Mouse (Mus musculus): ENCODE measurements around the gene Pcnp. TPM values are rescaled to one million over a fixed set of nuclear protein-coding genes. Genes with fewer than 3 reads are reported as not detected.
"Not testable (repeated sequence)": the region's sequence is repeated elsewhere in the genome, so short reads cannot be mapped to it uniquely, and the experiment has no call there.

Pcnp gene
- polyA plus RNA-seq, 1 experiment from 2014 or later, result 144 TPM

DNA sequence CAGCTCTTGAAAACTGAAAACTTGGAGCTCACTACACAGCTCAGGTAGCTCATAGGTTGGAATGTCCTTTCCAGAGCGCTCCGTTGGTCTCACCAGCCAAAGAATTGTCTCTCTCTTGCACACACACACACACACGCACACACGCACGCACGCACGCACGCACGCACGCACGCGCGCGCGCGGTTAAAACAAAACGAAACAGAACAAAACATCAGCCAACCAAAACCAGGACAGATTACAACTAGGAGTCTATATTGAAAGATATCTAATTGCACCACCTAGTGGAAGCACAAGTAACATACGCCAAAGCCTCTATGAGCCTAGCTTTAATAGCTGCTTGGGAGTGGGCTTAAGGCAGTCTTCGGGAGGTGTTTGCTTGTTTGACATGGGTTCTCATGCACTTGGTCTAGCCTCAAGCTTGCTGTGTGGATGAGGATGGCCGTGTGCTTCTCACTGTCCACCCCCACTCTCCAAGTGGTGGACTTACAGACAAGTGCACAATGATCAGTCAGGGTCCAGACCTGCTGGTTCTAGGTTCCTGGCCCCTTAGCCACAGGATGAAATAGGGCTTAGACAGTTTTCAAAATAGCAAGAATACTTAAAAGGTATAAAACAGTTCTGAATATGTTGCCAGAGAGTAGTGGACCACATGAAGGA lies 34.9 kb upstream of the Pcnp start:
- Histone ChIP-seq H3K4me3 (peak overlapping the region; percentile 54), H3K27ac (replicated peaks) (no peak overlapping the region), H3K4me1 (0 out of 2 replicates have a peak, but pooled peaks cover 2% of the 10 kb centered on the region), H3K4me2 (peak overlapping the region; percentile 74), H3K36me3 (no peaks in the 10 kb centered on the region), H3K27me3 (replicated peaks) (peaks cover 10% of the 10 kb centered on the region; the same call in 1 of the 2 replicates), H3K9ac (peak overlapping the region; percentile 81), H3K9me3 (no peaks in the 10 kb centered on the region)
- 5% methylated on average over 20 of the region's 20 CpGs for WGBS
- peak; percentile 54; the same call in 1 of the 2 replicates for ATAC-seq (ENCODE audit: extremely low read depth, insufficient number of reproducible peaks, low FRiP score, low TSS enrichment)

DNA sequence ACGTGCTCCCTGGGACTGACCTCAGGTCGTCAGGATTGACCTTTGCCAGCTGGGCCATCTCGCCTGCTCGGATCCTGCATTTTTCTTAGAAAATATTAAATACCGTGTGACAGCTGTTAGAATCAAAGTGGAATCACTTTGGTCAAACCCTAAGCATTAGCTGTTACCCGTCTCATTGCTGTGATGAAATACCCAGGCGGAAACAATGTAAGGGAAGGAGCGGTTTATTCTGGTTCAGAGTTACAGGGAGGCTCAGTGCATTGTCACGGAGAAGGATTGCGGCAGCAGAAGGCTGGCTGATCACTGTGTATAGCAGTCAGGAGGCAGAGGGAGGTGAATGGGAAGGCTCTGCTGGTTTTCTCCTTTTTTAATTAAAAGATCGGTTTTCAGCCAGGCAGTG lies 33.4 kb upstream of the Pcnp start:
- no peak overlapping the region for H3K4me3 ChIP-seq
- no peak for ATAC-seq (ENCODE audit: extremely low read depth, insufficient number of reproducible peaks, low FRiP score, low TSS enrichment)
- WGBS, result 72% methylated on average over 11 of the region's 11 CpGs

DNA sequence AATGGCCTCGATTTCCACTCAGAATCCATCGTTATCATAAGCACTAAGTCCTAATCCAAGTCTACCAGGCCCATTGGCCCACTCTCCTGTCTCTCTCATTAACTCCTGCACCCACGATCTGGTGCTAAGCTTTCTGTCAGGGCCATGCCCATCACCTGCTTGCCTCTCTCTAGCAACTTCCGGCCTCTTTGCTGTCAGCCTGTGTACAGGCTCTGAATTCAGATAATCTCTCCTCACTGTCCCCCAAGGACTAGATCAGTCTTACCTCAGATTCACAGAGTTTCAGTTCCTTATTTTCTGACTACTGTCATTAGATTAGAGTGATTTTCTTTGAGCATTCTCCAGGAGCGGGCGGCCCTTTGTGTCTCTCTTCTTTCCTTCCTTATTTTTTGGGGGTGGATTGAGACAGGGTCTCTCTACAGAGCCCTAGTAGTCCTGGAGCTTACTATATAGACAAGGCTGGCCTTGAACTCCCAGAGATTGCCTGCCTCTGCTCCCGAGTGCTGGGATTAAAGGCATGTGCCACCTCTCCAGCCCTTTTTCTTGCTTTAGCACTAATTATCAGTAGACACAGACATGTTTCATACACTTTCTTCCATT lies 32.6 kb upstream of the Pcnp start:
- Histone ChIP-seq H3K27me3 (replicated peaks) (peaks cover 3% of the 10 kb centered on the region; the same call in 1 of the 2 replicates), H3K9ac (no peak overlapping the region), H3K4me1 (0 out of 2 replicates have a peak, but pooled peaks cover 2% of the 10 kb centered on the region), H3K36me3 (no peaks in the 10 kb centered on the region), H3K4me3 (no peak overlapping the region), H3K9me3 (no peaks in the 10 kb centered on the region), H3K27ac (replicated peaks) (no peak overlapping the region), H3K4me2 (no peak overlapping the region)
- no peak for ATAC-seq (ENCODE audit: extremely low read depth, insufficient number of reproducible peaks, low FRiP score, low TSS enrichment)
- WGBS, result 69% methylated on average over 7 of the region's 7 CpGs

More for the DNA sequence above, 33.4 kb upstream of the Pcnp start:
- no peaks in the 10 kb centered on the region for H3K9me3 ChIP-seq
- no peak overlapping the region for H3K27ac ChIP-seq (replicated peaks)
- no peak overlapping the region for H3K9ac ChIP-seq
- no peaks in the 10 kb centered on the region for H3K36me3 ChIP-seq
- no peak overlapping the region for H3K4me2 ChIP-seq
- H3K4me1 ChIP-seq, result 0 out of 2 replicates have a peak, but pooled peaks cover 2% of the 10 kb centered on the region
- peaks cover 7% of the 10 kb centered on the region; the same call in 1 of the 2 replicates for H3K27me3 ChIP-seq (replicated peaks)

DNA sequence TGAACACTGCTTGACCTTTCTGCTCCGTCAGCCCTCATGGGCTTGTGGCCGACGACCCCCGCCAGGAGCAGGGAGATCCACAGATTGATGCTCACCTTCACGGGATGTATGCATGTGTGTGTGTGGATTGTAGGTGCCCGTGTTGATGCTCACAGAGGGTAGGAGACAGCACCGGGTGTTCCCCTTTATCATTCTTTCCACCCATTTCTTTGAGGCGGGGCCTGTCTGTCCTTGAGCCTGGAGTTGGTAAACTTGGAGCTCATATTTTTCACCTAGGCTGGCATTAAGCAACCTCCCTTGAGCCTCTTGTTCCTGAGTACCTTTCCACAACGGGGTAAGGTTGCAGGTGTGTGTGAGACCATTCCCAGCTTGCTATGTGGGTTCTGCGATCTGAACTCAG lies 28.6 kb upstream of the Pcnp start:
- H3K4me2 ChIP-seq, result no peak overlapping the region
- ATAC-seq (ENCODE audit: extremely low read depth, insufficient number of reproducible peaks, low FRiP score, low TSS enrichment), result no peak
- no peaks in the 10 kb centered on the region for H3K4me1 ChIP-seq
- 75% methylated on average over 10 of the region's 10 CpGs for WGBS
- H3K4me3 ChIP-seq, result no peak overlapping the region
- no peak overlapping the region for H3K9ac ChIP-seq
- no peaks in the 10 kb centered on the region for H3K9me3 ChIP-seq
- H3K36me3 ChIP-seq, result no peaks in the 10 kb centered on the region
- H3K27ac ChIP-seq (replicated peaks), result no peak overlapping the region
- no peaks in the 10 kb centered on the region for H3K27me3 ChIP-seq (replicated peaks)

DNA sequence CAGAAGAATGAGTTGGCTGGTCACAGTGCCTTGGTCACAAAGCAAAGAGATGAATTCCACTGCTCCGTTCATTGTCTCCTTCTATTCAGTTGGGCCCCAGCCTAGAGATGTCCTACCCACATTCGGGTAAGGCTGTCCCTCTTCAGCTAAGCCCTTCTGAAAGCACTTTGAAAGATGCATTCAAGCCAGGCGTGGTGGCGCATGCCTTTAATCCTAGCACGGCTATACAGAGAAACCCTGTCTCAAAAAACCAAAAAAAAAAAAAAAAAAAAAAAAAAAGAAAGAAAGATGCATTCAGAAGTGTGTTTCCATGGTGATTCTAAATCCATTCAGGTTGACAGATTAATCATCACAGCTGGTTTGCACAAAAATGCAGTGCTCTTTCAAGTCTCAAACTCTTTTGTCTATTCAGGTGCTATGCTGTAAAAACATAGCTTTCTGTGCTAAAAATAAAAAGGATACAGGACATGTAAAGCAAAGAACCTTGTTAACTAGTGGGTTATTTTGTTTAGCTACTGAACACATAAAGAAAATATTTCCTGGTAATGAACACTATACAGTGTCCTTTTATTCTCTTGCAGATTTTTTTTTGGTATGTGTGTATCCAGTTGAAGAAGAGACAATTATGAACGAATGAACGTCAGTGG lies 27.5 kb upstream of the Pcnp start:
- Histone ChIP-seq H3K4me3 (no peak overlapping the region), H3K36me3 (no peaks in the 10 kb centered on the region), H3K9ac (no peak overlapping the region), H3K4me2 (no peak overlapping the region), H3K27ac (replicated peaks) (no peak overlapping the region), H3K27me3 (replicated peaks) (no peaks in the 10 kb centered on the region), H3K9me3 (no peaks in the 10 kb centered on the region), H3K4me1 (no peaks in the 10 kb centered on the region)
- no peak for ATAC-seq (ENCODE audit: extremely low read depth, insufficient number of reproducible peaks, low FRiP score, low TSS enrichment)
- WGBS, result 71% methylated on average over 7 of the region's 7 CpGs

DNA sequence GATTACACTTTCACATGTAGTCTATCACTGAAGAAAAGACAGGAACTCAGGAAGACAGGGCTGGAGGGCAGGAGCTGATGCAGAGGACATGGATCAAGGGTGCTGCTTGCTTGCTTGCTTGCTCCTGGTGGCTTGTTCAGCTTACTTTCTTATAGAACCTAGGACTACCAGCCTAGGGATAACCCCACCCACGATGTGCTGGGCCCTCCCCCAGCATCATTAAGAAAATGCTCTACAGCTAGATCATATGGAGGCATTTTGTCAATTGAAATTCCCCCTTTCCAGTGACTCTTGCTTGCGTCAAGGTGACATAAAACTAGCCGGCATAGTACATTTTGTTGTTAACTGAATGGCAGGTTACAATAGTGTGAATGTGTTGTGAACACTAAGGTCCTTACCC lies 26.4 kb upstream of the Pcnp start:
- ATAC-seq (ENCODE audit: extremely low read depth, insufficient number of reproducible peaks, low FRiP score, low TSS enrichment), result no peak
- Histone ChIP-seq H3K4me3 (no peak overlapping the region), H3K36me3 (no peaks in the 10 kb centered on the region), H3K27me3 (replicated peaks) (no peaks in the 10 kb centered on the region), H3K9ac (no peak overlapping the region), H3K4me2 (no peak overlapping the region), H3K9me3 (no peaks in the 10 kb centered on the region), H3K27ac (replicated peaks) (no peak overlapping the region), H3K4me1 (no peaks in the 10 kb centered on the region)
- WGBS, result 71% methylated on average over 3 of the region's 3 CpGs

DNA sequence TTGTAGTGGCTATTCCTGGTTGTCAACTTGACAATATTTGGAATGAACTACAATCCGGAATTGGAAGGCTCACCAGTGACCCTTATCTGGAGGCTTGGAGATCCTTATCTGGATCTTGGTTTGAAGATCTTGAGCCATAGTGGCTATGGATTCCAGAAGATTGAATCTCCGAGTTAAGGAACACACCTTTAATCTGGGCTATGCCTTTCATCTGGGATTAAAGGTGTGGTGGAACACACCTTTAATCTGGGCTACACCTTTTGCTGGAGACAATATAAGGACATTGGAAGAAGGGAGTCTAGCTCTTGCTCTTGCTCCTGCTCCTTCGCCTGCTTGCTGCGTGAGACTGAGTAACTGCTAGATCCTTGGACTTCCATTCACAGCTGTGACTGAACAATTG lies 18.5 kb upstream of the Pcnp start, which contains the start of gene Senp7:
Senp7 (plus strand) TSS at position 301 of the 400 bp plus-strand sequence.
- ATAC-seq (ENCODE audit: extremely low read depth, insufficient number of reproducible peaks, low FRiP score, low TSS enrichment), result not testable (repeated sequence)

DNA sequence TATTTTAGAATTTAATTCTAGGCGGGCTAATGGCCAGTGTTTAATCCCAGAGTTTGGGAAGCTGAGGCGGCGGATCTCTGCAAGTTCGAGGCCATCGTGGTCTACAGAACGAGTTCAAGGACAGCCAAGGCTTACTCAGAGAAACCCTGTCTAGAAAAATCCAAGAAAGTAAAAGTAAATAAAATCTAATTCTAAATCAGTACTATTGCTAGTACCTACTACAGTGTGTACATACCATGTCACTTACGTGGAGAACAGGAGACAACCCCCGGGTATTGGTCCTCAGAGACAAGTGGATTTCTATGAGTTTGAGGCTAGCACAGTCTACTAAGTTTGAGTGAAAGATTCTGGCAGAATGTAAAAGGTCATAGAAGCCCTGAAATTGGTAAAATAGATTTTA lies 8.6 kb upstream of the Pcnp start:
- 25% methylated on average over 8 of the region's 8 CpGs for WGBS
- Histone ChIP-seq H3K4me2 (peak overlapping the region; percentile 69), H3K27ac (replicated peaks) (peak overlapping the region; percentile 92)

More for the DNA sequence above, 18.5 kb upstream of the Pcnp start, which contains the start of gene Senp7:
- WGBS, result no CpG with 5 or more reads among the region's 4 CpGs
- not testable (repeated sequence) for H3K27ac ChIP-seq (replicated peaks); H3K36me3 ChIP-seq; H3K27me3 ChIP-seq (replicated peaks); H3K9me3 ChIP-seq; H3K9ac ChIP-seq; H3K4me3 ChIP-seq; H3K4me2 ChIP-seq; H3K4me1 ChIP-seq

DNA sequence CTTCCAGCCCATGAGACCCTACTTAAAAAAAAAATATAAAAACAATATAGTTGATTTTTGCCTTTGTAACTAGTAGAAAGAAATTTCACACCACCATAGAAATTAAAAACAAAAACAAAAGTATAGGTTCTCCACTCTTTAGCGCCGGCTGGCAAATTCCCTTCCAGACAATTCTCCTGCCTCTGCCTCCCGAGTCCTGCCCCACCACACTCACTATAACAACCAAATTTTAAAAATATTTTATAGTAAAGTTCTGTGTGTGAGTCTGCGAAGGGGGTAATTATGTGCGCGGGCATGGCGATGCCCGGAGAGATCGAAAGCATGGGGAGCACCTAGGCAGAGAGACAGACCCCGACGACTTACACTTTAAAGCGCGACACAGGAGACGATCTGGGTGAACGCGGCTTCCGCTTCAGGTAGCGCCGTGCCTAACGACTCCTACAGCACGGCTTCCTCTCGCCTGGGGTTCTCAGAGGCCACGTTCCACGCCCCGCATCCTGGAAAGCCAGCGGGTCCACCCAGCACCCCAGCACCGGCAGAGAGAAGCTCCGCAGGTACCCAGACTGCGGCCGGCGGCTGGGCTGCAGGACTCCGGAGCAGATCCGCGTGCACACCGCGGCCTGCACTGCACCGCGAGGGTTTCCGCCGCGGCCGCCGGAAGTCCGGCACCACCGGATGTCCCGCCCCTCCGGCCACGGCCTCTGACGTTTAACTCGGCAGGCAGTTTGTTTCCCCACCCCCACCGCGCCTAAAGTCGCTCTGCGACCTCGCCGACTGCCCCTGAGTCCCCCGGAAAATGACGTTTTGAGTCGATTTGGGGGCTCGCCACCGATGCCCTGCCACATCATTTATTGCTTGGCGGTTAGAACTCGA lies 7.8 kb upstream of the Pcnp start, which contains the start of gene Trmt10c:
Trmt10c (minus strand) TSS at position 682 of the 873 bp plus-strand sequence.
- no peaks in the 10 kb centered on the region for H3K27me3 ChIP-seq (replicated peaks)
- peak within 1 kb of the TSS; percentile 96 for H3K9ac ChIP-seq
- ATAC-seq (ENCODE audit: extremely low read depth, insufficient number of reproducible peaks, low FRiP score, low TSS enrichment), result peak; percentile 99
- H3K4me2 ChIP-seq, result peak within 1 kb of the TSS; percentile 69
- peak within 1 kb of the TSS; percentile 92 for H3K4me3 ChIP-seq
- H3K4me1 ChIP-seq, result peaks cover 16% of the 10 kb centered on the region
- peak within 1 kb of the TSS; percentile 92 for H3K27ac ChIP-seq (replicated peaks)
- under 1% methylated on average over 63 of the region's 63 CpGs for WGBS
- H3K36me3 ChIP-seq, result peaks cover 34% of the 10 kb centered on the region
- no peaks in the 10 kb centered on the region for H3K9me3 ChIP-seq

More for the DNA sequence above, 8.6 kb upstream of the Pcnp start:
- no peak for ATAC-seq (ENCODE audit: extremely low read depth, insufficient number of reproducible peaks, low FRiP score, low TSS enrichment)
- Histone ChIP-seq H3K9me3 (no peaks in the 10 kb centered on the region), H3K36me3 (peaks cover 27% of the 10 kb centered on the region), H3K4me3 (peak overlapping the region; percentile 92), H3K9ac (peak overlapping the region; percentile 96), H3K27me3 (replicated peaks) (no peaks in the 10 kb centered on the region), H3K4me1 (peaks cover 16% of the 10 kb centered on the region)

DNA sequence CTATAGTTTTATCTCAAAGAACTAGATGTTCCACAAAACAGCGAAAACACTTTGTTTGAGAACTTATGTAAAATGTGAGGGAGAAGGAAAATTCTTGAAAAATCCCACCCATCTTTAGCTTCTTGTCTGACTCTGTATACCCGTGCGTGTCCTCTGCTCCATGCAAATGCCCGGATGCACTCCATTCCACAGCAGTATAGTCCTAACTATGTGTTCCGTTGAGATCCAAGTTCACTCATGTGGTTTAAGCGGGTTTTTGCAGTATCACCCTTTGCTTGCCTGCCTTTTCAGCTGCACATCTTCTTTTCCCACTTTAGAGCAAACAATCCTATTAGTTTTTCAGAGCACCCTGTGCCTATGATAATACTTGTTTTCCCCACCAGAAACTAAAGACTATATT lies 7.0 kb upstream of the Pcnp start:
- no peaks in the 10 kb centered on the region for H3K27me3 ChIP-seq (replicated peaks)
- no peak overlapping the region for H3K27ac ChIP-seq (replicated peaks)
- H3K4me1 ChIP-seq, result peaks cover 16% of the 10 kb centered on the region
- H3K9ac ChIP-seq, result peak overlapping the region; percentile 96
- no peak for ATAC-seq (ENCODE audit: extremely low read depth, insufficient number of reproducible peaks, low FRiP score, low TSS enrichment)
- peak overlapping the region; percentile 69 for H3K4me2 ChIP-seq
- H3K4me3 ChIP-seq, result peak overlapping the region; percentile 92
- peaks cover 39% of the 10 kb centered on the region for H3K36me3 ChIP-seq
- no peaks in the 10 kb centered on the region for H3K9me3 ChIP-seq
- 50% methylated on average over 6 of the region's 6 CpGs for WGBS

DNA sequence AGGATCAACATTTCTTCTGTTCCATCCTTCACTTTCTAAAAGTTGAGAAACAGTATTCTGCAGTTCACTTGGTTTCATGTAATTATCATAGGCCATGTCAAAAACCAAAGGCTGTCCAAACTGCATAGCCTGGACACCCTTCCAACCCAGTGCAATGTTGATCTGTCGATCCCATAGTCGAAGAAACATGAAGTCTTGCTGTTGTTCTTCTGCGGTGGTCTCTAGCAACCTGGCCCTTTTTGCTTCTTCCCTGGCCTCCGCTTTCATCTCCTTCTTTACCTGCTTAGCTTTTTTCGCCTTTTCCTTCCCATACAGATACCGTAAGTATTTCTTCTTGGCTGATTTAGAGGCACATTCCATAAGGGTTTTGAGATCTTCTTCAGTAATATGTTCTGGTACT lies 5.0 kb upstream of the Pcnp start:
- no peak overlapping the region for H3K9ac ChIP-seq
- H3K9me3 ChIP-seq, result no peaks in the 10 kb centered on the region
- no peaks in the 10 kb centered on the region for H3K27me3 ChIP-seq (replicated peaks)
- peaks cover 39% of the 10 kb centered on the region for H3K36me3 ChIP-seq
- H3K4me3 ChIP-seq, result no peak overlapping the region
- peaks cover 25% of the 10 kb centered on the region for H3K4me1 ChIP-seq
- no peak for ATAC-seq (ENCODE audit: extremely low read depth, insufficient number of reproducible peaks, low FRiP score, low TSS enrichment)
- H3K27ac ChIP-seq (replicated peaks), result no peak overlapping the region
- H3K4me2 ChIP-seq, result no peak overlapping the region
- WGBS, result 92% methylated on average over 6 of the region's 6 CpGs
